Mouse (Mus musculus): ENCODE data around the gene Prss50. TPM values are rescaled to one million over a fixed set of nuclear protein-coding genes. Genes with fewer than 3 reads are reported as not detected.

Gene Prss50
- total and polyA plus RNA-seq, 3 experiments = not detected

- no peak overlapping the region for H3K9ac ChIP-seq (ENCODE audit: control insufficient read depth, low read depth, low read length, poor library complexity, severe bottlenecking)
- H3K4me3 ChIP-seq (ENCODE audit: control insufficient read depth in 1 of 2, insufficient read depth in 1 of 2, low read depth in 2 of 2, low read length in 2 of 2) = no peak overlapping the region
- H3K27me3 ChIP-seq (ENCODE audit: control insufficient read depth in 1 of 2, insufficient read depth in 2 of 2, low read length in 2 of 2) = no peaks in the 10 kb centered on the region
- H3K27ac ChIP-seq (ENCODE audit: control insufficient read depth, low read depth, low read length) = no peak overlapping the region
- no peak for DNase-seq (ENCODE audit: low read depth, low spot score)
- no peaks in the 10 kb centered on the region for H3K79me2 ChIP-seq (ENCODE audit: control insufficient read depth, insufficient read depth, low read length, poor library complexity)
- no peaks in the 10 kb centered on the region for H3K9me3 ChIP-seq (replicated peaks; ENCODE audit: insufficient read depth, low read length)
- TF ChIP-seq E2F4 (IDR thresholded peaks at IDR 0.05; ENCODE audit: borderline replicate concordance, low read depth, low read length) (no peak), BHLHE40 (IDR thresholded peaks at IDR 0.05; ENCODE audit: borderline replicate concordance, low read depth, low read length) (no peak), ZC3H11A (IDR thresholded peaks at IDR 0.05; ENCODE audit: low read depth, low read length) (no peak)
- H3K4me1 ChIP-seq (ENCODE audit: control insufficient read depth in 1 of 2, insufficient read depth in 2 of 2, low read length in 2 of 2) = no peaks in the 10 kb centered on the region
- no peaks in the 10 kb centered on the region for H3K36me3 ChIP-seq (ENCODE audit: control insufficient read depth in 1 of 2, insufficient read depth in 2 of 2, low read length in 2 of 2)
These were observed 38.2 kb downstream of the Prss50 start for GRCm38 (mm10) chr9:110895994-110896393.

- Histone ChIP-seq H3K9me3 (replicated peaks; ENCODE audit: insufficient read depth, low read length) (no peaks in the 10 kb centered on the region), H3K27me3 (ENCODE audit: control insufficient read depth in 1 of 2, insufficient read depth in 2 of 2, low read length in 2 of 2) (no peaks in the 10 kb centered on the region), H3K9ac (ENCODE audit: control insufficient read depth, low read depth, low read length, poor library complexity, severe bottlenecking) (no peak overlapping the region), H3K4me1 (ENCODE audit: control insufficient read depth in 1 of 2, insufficient read depth in 2 of 2, low read length in 2 of 2) (no peaks in the 10 kb centered on the region), H3K4me3 (ENCODE audit: control insufficient read depth in 1 of 2, insufficient read depth in 1 of 2, low read depth in 2 of 2, low read length in 2 of 2) (no peak overlapping the region), H3K79me2 (ENCODE audit: control insufficient read depth, insufficient read depth, low read length, poor library complexity) (no peaks in the 10 kb centered on the region), H3K27ac (ENCODE audit: control insufficient read depth, low read depth, low read length) (no peak overlapping the region), H3K36me3 (ENCODE audit: control insufficient read depth in 1 of 2, insufficient read depth in 2 of 2, low read length in 2 of 2) (no peaks in the 10 kb centered on the region)
- TF ChIP-seq CHD2 (IDR thresholded peaks at IDR 0.05; ENCODE audit: low read length) = no peak
- TF ChIP-seq SMC3 (IDR thresholded peaks at IDR 0.05; ENCODE audit: low read depth, low read length) = no peak
- TF ChIP-seq ELF1 (IDR thresholded peaks at IDR 0.05; ENCODE audit: low read depth, low read length) = no peak
- TF ChIP-seq MAZ (IDR thresholded peaks at IDR 0.05; ENCODE audit: low read depth, low read length) = no peak
- no peak for TF ChIP-seq TBP (IDR thresholded peaks at IDR 0.05; ENCODE audit: low read depth, low read length)
- DNase-seq (ENCODE audit: low read depth, low spot score) = no peak
These were observed 38.8 kb downstream of the Prss50 start for GRCm38 (mm10) chr9:110896595-110896994.

GRCm38 (mm10) chr9:110899451-110900008, 41.8 kb downstream of the Prss50 start:
- DNase-seq (ENCODE audit: low read depth, low spot score) = no peak
- Histone ChIP-seq H3K27ac (ENCODE audit: control insufficient read depth, low read depth, low read length) (no peak overlapping the region), H3K4me1 (ENCODE audit: control insufficient read depth in 1 of 2, insufficient read depth in 2 of 2, low read length in 2 of 2) (no peaks in the 10 kb centered on the region), H3K9me3 (replicated peaks; ENCODE audit: insufficient read depth, low read length) (no peaks in the 10 kb centered on the region), H3K27me3 (ENCODE audit: control insufficient read depth in 1 of 2, insufficient read depth in 2 of 2, low read length in 2 of 2) (no peaks in the 10 kb centered on the region), H3K4me3 (ENCODE audit: control insufficient read depth in 1 of 2, insufficient read depth in 1 of 2, low read depth in 2 of 2, low read length in 2 of 2) (no peak overlapping the region), H3K79me2 (ENCODE audit: control insufficient read depth, insufficient read depth, low read length, poor library complexity) (no peaks in the 10 kb centered on the region), H3K36me3 (ENCODE audit: control insufficient read depth in 1 of 2, insufficient read depth in 2 of 2, low read length in 2 of 2) (no peaks in the 10 kb centered on the region), H3K9ac (ENCODE audit: control insufficient read depth, low read depth, low read length, poor library complexity, severe bottlenecking) (no peak overlapping the region)
- TF ChIP-seq SMC3 (IDR thresholded peaks at IDR 0.05; ENCODE audit: low read depth, low read length) = no peak
- no peak for TF ChIP-seq MYC (IDR thresholded peaks at IDR 0.05; ENCODE audit: low read depth, low read length)
- TF ChIP-seq POLR2AphosphoS2 (IDR thresholded peaks at IDR 0.05; ENCODE audit: low read length) = no peak
- no peak for TF ChIP-seq POLR2AphosphoS5 (IDR thresholded peaks at IDR 0.05; ENCODE audit: borderline replicate concordance, low read depth, low read length)
- no peak for TF ChIP-seq MAFK (IDR thresholded peaks at IDR 0.05; ENCODE audit: borderline replicate concordance, low read depth, low read length)
- no peak for TF ChIP-seq CHD1 (IDR thresholded peaks at IDR 0.05; ENCODE audit: low read depth, low read length)
- no peak for TF ChIP-seq SIN3A (IDR thresholded peaks at IDR 0.05; ENCODE audit: low read length)
- no peak for TF ChIP-seq MEF2A (IDR thresholded peaks at IDR 0.05; ENCODE audit: extremely low read depth, insufficient replicate concordance, low read depth, low read length, poor library complexity, severe bottlenecking)
- no peak for TF ChIP-seq ZKSCAN1 (IDR thresholded peaks at IDR 0.05; ENCODE audit: low read depth, low read length)
